Mouse (Mus musculus): Measurements from ENCODE around the gene Olfr1254.

GRCm38 (mm10) chr2:89841455-89841854 lies 48.0 kb upstream of the Olfr1254 start, which contains the start of gene Olfr1256:
- TF ChIP-seq CTCF (conservative IDR thresholded peaks at IDR 0.05 in 1 of 2, IDR thresholded peaks at IDR 0.05 in 1 of 2; ENCODE audit: low read depth in 2 of 2, low read length in 2 of 2) (no peak), E2F4 (IDR thresholded peaks at IDR 0.05; ENCODE audit: insufficient replicate concordance, low read depth, low read length) (no peak), USF1 (IDR thresholded peaks at IDR 0.05; ENCODE audit: low read depth, low read length) (no peak), POLR2A (IDR thresholded peaks at IDR 0.05; ENCODE audit: low read depth, low read length) (no peak), ETS1 (conservative IDR thresholded peaks at IDR 0.05; ENCODE audit: low read depth, low read length) (no peak), EP300 (IDR thresholded peaks at IDR 0.05; ENCODE audit: low read length) (no peak), ELF1 (IDR thresholded peaks at IDR 0.05; ENCODE audit: low read depth, low read length) (no peak), SIN3A (IDR thresholded peaks at IDR 0.05; ENCODE audit: low read length) (no peak), TBP (conservative IDR thresholded peaks at IDR 0.05; ENCODE audit: low read depth, low read length) (no peak), MAZ (IDR thresholded peaks at IDR 0.05; ENCODE audit: low read depth, low read length) (no peak), JUND (conservative IDR thresholded peaks at IDR 0.05; ENCODE audit: low read depth, low read length) (no peak), CHD1 (IDR thresholded peaks at IDR 0.05; ENCODE audit: low read depth, low read length) (no peak), HCFC1 (IDR thresholded peaks at IDR 0.05; ENCODE audit: low read depth, low read length) (no peak)

All from CH12.LX (cell line).